Mouse (Mus musculus): Measurements from ENCODE around the gene 1700088E04Rik.
A peak's percentile ranks its signal among the peaks of the same experiment; 100 is the strongest.

The 1700088E04Rik gene

DNA sequence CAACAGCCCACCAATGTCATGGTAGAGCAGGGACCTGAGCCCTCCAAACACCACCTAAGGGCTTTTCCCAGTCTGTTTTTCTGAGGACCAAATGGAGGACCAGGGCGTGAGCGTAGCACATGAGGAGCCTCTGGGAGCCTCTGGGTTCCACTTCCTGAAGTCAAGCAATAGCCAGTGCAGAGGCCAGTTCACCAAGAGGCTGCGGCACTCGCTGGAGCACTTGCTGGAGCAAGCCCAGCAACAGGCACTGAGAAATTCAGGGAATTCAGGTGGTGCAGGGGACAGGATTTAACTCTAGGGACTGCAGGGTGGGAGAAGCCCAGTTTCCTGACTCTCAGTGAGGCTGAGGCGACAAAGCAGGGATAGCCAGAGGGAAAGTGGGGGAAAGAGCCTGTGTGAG, 42.8 kb downstream of the 1700088E04Rik start:
- DNase-seq: no peak

DNA sequence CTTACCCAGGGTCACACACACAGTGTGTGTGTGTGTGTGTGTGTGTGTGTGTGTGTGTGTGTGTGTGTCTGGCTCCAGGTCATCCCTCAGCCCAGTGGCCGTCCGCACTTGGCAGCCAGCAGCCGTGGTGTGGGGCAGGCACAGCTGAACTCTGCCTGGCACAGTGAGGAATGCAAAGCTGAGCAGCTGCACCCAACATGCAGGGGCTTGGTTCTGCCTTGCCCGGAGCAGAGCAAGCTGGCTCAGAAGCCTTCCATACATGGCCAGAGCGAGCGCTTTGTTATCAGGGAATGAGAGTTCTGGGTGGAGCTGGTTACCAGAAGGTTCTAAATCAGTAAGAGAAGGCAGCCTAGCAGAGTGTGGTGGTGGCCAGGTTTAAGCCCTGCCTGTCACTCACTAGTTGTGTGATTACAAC, 43.4 kb downstream of the 1700088E04Rik start:
- peak; percentile 87 for DNase-seq

DNA sequence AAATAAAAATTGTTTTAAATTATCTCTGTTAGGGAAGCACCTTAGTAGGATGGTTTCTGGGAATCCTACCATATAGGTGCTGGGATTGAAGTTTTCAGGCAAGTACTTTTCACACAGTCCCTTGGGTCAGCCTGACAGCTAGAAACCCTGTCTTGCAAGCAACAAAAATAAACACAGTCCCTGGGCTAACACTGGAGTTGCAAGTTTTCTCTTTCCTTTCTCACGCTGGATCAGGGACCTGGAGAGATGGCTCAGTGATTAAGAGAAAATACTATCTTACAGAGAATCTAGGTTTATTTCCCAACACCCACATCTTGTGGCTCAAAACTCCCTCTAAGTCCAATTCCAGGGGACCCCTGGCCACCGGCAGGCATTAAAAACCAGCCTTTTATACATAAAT, 43.9 kb downstream of the 1700088E04Rik start:
- DNase-seq: no peak

DNA sequence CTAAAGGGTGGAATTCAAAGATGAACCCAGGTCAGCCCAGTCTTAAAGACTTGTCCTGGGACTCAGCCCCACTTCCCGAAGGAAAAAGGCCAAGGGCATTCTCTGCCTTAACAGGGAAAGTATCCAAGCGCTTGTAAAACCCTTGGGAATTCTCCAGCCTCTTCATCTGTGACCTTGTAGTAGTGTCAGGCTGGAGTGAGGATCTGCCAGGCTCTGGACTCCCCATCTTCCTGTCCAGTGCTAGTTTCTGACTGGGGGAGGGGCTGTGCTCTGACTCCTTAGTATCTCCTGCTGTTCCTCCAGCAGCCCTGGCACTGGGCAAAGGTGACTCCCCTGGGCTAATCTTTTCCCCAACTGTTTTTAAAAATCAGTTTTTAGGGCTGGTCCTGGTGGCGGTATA, 44.5 kb downstream of the 1700088E04Rik start:
- no peak for DNase-seq

DNA sequence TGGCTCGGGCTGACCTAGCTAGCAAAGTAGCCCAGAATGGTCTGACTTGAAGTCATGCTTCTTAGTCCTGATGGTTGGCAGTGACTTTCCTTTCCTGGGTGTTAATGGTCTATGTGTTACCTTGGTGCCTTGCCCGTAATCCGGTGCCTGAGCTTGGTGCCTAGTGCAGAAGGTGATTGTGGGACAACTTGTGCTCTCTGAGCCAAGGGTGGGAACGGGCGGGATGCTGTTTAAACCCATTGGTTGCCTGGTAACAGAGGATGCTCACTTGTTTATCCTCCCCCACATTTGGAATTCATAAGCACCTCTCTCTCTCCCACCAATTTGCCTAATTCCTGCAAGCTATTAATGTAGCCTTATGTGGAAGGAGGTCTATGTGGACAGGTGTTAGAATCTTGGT, 45.6 kb downstream of the 1700088E04Rik start:
- DNase-seq: peak; percentile 54

DNA sequence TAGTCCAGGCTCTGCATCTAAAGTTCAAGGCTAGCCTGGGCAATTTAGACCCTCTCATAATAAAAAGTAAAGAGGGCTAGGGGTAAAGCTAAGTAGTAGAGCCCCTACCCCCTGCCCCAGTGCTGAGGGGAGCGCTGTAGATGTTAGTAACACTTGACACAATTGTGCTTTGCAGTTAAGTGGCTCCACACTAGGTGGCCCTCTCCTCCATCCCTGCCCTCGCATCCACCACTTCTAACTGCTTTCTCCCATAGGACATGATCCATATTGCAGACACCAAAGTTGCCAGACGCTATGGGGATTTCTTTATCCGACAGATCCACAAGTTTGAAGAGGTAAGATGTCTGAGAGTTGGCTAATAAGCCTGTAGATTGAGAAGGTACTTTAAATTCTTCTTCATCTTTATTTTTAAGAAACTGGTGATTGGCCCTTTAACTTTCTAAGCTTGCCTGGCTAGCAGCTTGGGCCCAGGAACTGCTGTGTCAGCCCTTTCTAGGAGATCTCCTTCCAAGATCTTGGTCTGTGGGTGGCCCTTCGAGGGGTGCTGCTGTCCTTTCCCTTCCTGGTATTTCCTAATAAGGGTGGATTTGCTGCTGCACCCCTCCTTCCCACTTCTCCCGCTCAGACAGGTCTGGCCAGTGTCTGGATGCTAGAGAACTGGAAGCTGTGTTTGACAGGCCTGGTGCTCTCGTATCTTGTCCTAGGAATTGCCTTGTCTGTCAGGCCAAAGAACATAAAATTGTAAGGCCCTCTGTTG, 47.8 kb downstream of the 1700088E04Rik start:
- DNase-seq: no peak

DNA sequence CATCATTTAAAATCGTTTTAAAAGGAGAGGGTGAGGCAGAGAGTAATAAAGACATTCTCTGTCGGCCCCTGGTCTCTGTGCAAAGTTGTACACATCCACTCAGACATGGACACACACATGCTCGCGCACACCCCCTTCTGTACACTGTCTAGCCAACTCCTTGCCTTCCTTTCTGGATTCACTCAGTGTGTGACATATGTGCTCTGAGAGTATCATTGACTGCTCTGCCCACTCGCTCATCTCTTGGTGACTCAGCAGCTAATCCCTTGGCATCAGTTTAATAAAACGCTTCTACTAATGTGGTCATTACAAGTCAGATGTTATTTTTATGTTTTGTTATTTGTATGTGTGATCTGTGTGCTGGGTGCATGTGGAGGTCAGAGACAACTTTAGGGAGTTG, 48.8 kb downstream of the 1700088E04Rik start:
- DNase-seq: peak; percentile 57

DNA sequence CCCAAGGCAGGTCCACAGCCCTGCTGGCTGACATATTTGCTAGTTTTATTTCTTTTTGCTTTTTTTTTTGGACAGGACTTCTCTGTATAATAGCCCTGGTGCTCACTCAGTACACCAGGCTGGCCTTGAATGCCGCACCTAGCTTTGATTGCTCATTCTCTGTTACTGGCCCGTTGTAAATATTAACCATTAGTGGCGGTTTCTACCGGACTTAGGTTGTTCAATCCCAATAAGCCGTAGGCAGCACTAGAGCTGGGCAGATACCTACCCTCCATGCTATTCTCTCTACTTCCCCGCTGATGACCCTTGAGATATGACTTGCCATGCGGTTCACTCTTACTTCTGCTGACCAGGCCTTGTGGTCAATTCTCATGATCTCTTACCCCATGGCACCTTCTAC, 61.5 kb downstream of the 1700088E04Rik start:
- no peak for DNase-seq
